Mouse (Mus musculus) forebrain, postnatal 0 days (tissue): Measurements from ENCODE around the gene Galnt2. TPM values are rescaled to one million over a fixed set of nuclear protein-coding genes. Genes with fewer than 3 reads are reported as not detected.

Source experiments
- ATAC-seq: fragments of 200-750 bp; cut with Nextera tagmentation; 2 replicates; pipeline ENCODE4 v1.8.0; 2017; ENCODE audit warnings: mild to moderate bottlenecking, moderate library complexity
- DNase-seq: peaks from one replicate; pipeline ENCODE4 v3.0.0-alpha.2; 2015
- H3K27ac ChIP-seq: fragments of 300-500 bp; sonication (generic); 2 replicates; pipeline ENCODE4 v1.5.1; 2014; ENCODE audit warnings: low read depth, mild to moderate bottlenecking, antibody characterized with exemption, low read length, moderate library complexity, mixed read lengths
- H3K27me3 ChIP-seq: fragments of 300-500 bp; sonication (generic); 2 replicates; pipeline ENCODE4 v1.6.1; 2014; ENCODE audit warnings: mild to moderate bottlenecking, low read length, mixed read lengths; ENCODE audit not compliant: insufficient read depth
- H3K36me3 ChIP-seq: fragments of 300-500 bp; sonication (generic); 2 replicates; pipeline ENCODE4 v1.6.1; 2014; ENCODE audit warnings: mild to moderate bottlenecking, moderate library complexity; ENCODE audit not compliant: insufficient read depth
- H3K4me1 ChIP-seq: fragments of 300-500 bp; sonication (generic); 2 replicates; pipeline ENCODE4 v1.6.1; 2014; ENCODE audit warnings: antibody characterized with exemption; ENCODE audit not compliant: insufficient read depth
- H3K4me2 ChIP-seq: fragments of 300-500 bp; sonication (generic); 2 replicates; pipeline ENCODE4 v1.6.1; 2014; ENCODE audit warnings: low read depth, mild to moderate bottlenecking, moderate library complexity
- H3K4me3 ChIP-seq: fragments of 300-500 bp; sonication (generic); 2 replicates; pipeline ENCODE4 v1.5.1; 2014; ENCODE audit warnings: low read depth, low read length, mixed read lengths
- H3K9ac ChIP-seq: fragments of 300-500 bp; sonication (generic); 2 replicates; pipeline ENCODE4 v1.6.1; 2014; ENCODE audit warnings: mild to moderate bottlenecking
- H3K9me3 ChIP-seq: fragments of 300-500 bp; sonication (generic); 2 replicates; pipeline ENCODE4 v1.6.1; 2016; ENCODE audit warnings: low read length
- CTCF ChIP-seq: sonication (generic); IDR thresholded peaks from 2 replicates; pipeline ENCODE4 v1.5.1; 2016; ENCODE audit warnings: antibody characterized with exemption, control low read depth, low read depth
- WGBS: fragments of 180-500 bp; shearing (Covaris S2); extraction: QIAGEN DNeasy Blood & Tissue Kit; methylation state at CpG from one replicate; pipeline ENCODE4 v1.1.7; 2014; 5-methylcytosine and 5-hydroxymethylcytosine counted together
- polyA plus RNA-seq: library from polyadenylated mRNA; unstranded; fragments of >200 nt; fragmentation: Nextera tagmentation; extraction: Ambion mirVana; gene quantifications from 2 replicates; pipeline ENCODE4 v1.2.1, GENCODE M21; 2015
- total RNA-seq: library from RNA; depleted of rRNA; stranded (reverse); fragments of >200 nt; gene quantifications from 2 replicates; pipeline ENCODE4 v1.2.3, GENCODE M21; 2014

The Galnt2 gene
- total and polyA plus RNA-seq, 2 experiments from 2014 or later, result 55.5 to 63.1 TPM

DNA sequence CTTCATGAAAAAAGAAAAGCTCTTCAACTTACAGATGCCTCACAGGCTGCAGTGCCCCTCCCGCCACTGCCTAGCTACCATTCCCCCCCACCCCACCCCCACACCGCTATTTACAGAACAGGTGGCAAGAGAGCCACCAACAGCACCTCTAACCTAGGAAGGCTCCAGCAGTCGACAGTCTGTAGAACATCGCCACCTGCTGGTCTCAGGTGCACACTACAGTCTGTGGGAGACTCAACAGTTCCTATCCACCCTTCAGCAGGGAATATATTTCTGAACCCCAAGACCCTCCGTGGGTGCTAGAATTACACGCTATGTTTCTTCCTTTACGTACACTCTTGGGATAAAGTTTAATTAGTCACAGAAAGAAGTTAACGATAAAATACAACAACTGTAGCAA, 137.0 kb downstream of the Galnt2 start:
- no peaks in the 10 kb centered on the region for H3K9me3 ChIP-seq
- H3K27me3 ChIP-seq, result no peaks in the 10 kb centered on the region
- DNase-seq, result peak; percentile 85
- H3K4me3 ChIP-seq, result no peak overlapping the region
- 19% methylated on average over 8 of the region's 8 CpGs for WGBS
- no peak overlapping the region for H3K9ac ChIP-seq
- peaks cover 20% of the 10 kb centered on the region; the same call in 1 of the 2 replicates for H3K36me3 ChIP-seq
- H3K4me1 ChIP-seq, result no peaks in the 10 kb centered on the region
- peak; percentile 90 for TF ChIP-seq CTCF
- ATAC-seq, result peak; percentile 74
- no peak overlapping the region for H3K4me2 ChIP-seq
- no peak overlapping the region for H3K27ac ChIP-seq

- no peak for DNase-seq
- ATAC-seq, result no peak
- Histone ChIP-seq H3K4me3 (no peak overlapping the region), H3K27me3 (no peaks in the 10 kb centered on the region), H3K9me3 (no peaks in the 10 kb centered on the region), H3K9ac (no peak overlapping the region), H3K4me1 (no peaks in the 10 kb centered on the region), H3K27ac (no peak overlapping the region), H3K4me2 (no peak overlapping the region), H3K36me3 (peaks cover 23% of the 10 kb centered on the region; the same call in 1 of the 2 replicates)
- 78% methylated on average over 17 of the region's 17 CpGs for WGBS
- TF ChIP-seq CTCF, result no peak
These were observed 139.4 kb downstream of the Galnt2 start for GRCm38 (mm10) chr8:124370422-124371183.

GRCm38 (mm10) chr8:124371410-124372123, 140.4 kb downstream of the Galnt2 start:
- DNase-seq, result no peak
- 89% methylated on average over 23 of the region's 23 CpGs for WGBS
- no peak overlapping the region for H3K9ac ChIP-seq
- TF ChIP-seq CTCF, result no peak
- ATAC-seq, result no peak
- H3K9me3 ChIP-seq, result no peaks in the 10 kb centered on the region
- H3K36me3 ChIP-seq, result peaks cover 23% of the 10 kb centered on the region; the same call in 1 of the 2 replicates
- H3K4me2 ChIP-seq, result no peak overlapping the region
- H3K27ac ChIP-seq, result no peak overlapping the region
- H3K27me3 ChIP-seq, result no peaks in the 10 kb centered on the region
- H3K4me3 ChIP-seq, result no peak overlapping the region
- no peaks in the 10 kb centered on the region for H3K4me1 ChIP-seq

DNA sequence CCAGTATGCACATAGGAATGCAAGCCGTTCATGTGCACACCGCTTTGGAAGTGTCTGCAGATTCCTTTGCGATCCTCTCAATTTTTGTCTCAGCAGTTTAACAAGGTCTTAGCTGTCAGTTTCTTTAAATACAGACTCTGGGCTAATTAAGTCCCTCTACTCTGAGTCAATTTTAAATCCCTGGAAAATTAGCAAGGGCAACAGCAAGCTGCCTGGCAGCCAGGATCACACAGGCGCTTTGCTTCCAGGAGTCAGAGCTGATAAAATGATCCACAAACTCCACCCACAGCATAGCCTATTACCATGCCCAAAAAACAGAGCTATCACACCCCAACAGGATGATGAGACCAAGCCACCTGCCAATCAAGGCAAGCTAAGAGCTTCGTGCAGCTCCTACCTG, 142.6 kb downstream of the Galnt2 start:
- peak; percentile 6; the same call in 1 of the 2 replicates for ATAC-seq
- WGBS, result 63% methylated on average over 5 of the region's 5 CpGs
- H3K27me3 ChIP-seq, result no peaks in the 10 kb centered on the region

DNA sequence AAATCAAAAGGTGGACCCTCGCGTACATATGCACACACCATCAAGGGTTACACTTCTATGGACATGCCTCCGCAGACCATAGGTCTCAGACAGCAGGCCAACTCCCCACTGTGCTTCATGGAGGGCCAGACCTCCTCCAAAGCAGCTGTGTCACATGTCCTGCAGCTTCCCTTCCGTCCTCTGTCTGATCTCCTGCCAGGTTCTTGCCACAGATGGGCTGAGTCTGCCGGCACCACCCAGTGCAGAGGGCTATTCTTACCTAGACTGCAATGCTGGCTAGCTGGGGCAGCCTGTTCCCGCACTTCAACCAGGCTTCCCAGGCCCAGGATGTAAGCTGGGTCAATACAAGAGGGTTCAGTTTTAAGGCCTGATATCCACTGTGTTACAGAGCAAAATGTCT, 144.0 kb downstream of the Galnt2 start:
- WGBS, result 72% methylated on average over 6 of the region's 6 CpGs
- DNase-seq, result no peak

More for the DNA sequence above, 142.6 kb downstream of the Galnt2 start:
- H3K9me3 ChIP-seq, result no peaks in the 10 kb centered on the region
- no peaks in the 10 kb centered on the region for H3K4me1 ChIP-seq
- H3K27ac ChIP-seq, result no peak overlapping the region
- H3K9ac ChIP-seq, result no peak overlapping the region
- no peak overlapping the region for H3K4me3 ChIP-seq
- no peak for TF ChIP-seq CTCF
- H3K4me2 ChIP-seq, result no peak overlapping the region
- no peak for DNase-seq
- H3K36me3 ChIP-seq, result peaks cover 20% of the 10 kb centered on the region; the same call in 1 of the 2 replicates

DNA sequence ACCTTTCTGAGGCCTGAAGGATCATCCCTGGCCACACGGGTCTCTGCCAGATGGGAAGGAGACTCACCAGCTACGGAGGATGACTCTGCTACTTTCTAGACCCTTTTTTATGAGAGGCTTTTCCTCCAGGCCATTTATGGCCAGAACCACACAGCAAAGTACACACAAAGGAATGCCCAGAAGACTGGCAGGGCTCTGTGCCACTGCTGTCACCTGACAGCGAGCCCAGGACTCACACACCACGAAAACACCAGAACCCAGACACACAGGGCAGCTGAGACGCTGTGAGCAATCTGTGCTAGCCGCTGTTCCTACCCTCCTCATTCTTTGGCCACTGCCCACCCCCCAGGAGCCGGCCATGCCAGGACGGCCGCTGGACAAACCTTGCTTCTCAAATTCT, 144.5 kb downstream of the Galnt2 start:
- Histone ChIP-seq H3K9ac (no peak overlapping the region), H3K9me3 (no peaks in the 10 kb centered on the region), H3K27ac (no peak overlapping the region), H3K4me2 (no peak overlapping the region), H3K36me3 (peaks cover 19% of the 10 kb centered on the region), H3K27me3 (no peaks in the 10 kb centered on the region), H3K4me3 (no peak overlapping the region), H3K4me1 (no peaks in the 10 kb centered on the region)
- DNase-seq, result no peak
- 88% methylated on average over 9 of the region's 9 CpGs for WGBS
- no peak for TF ChIP-seq CTCF
- no peak for ATAC-seq

More for the DNA sequence above, 144.0 kb downstream of the Galnt2 start:
- TF ChIP-seq CTCF, result no peak
- no peak for ATAC-seq
- Histone ChIP-seq H3K4me1 (no peaks in the 10 kb centered on the region), H3K4me2 (no peak overlapping the region), H3K9me3 (no peaks in the 10 kb centered on the region), H3K27me3 (no peaks in the 10 kb centered on the region), H3K27ac (no peak overlapping the region), H3K9ac (no peak overlapping the region), H3K36me3 (peaks cover 24% of the 10 kb centered on the region), H3K4me3 (no peak overlapping the region)

GRCm38 (mm10) chr8:124376406-124376805, 145.2 kb downstream of the Galnt2 start:
- Histone ChIP-seq H3K4me1 (no peaks in the 10 kb centered on the region), H3K9me3 (no peaks in the 10 kb centered on the region), H3K27ac (no peak overlapping the region), H3K27me3 (no peaks in the 10 kb centered on the region), H3K36me3 (peaks cover 18% of the 10 kb centered on the region), H3K4me2 (no peak overlapping the region), H3K9ac (no peak overlapping the region), H3K4me3 (no peak overlapping the region)
- ATAC-seq (no peak), DNase-seq (no peak)
- no peak for TF ChIP-seq CTCF
- 93% methylated on average over 12 of the region's 12 CpGs for WGBS
